Mouse (Mus musculus) CD4-positive naive resting alpha-beta T cell, adult 57 days (primary cell): ENCODE data around the gene Mlph. TPM values are rescaled to one million over a fixed set of nuclear protein-coding genes. Genes with fewer than 3 reads are reported as not detected.

Source experiments
- total RNA-seq: library from RNA; stranded (reverse); gene quantifications from one replicate; pipeline ENCODE4 v1.2.4, GENCODE M21; 2023

The Mlph gene
- total RNA-seq: not detected

GRCm38 (mm10) chr1:90914948-90915569, at the start of gene Mlph:
TSS of gene Mlph (plus strand) at chr1:90915085.

GRCm38 (mm10) chr1:90952808-90953207, 37.9 kb downstream of the Mlph start, which contains the start of gene Prlh:
TSS of gene Prlh (plus strand) at chr1:90953108.

GRCm38 (mm10) chr1:90969347-90969784, 54.5 kb downstream of the Mlph start, which contains the start of gene Rab17:
TSS of gene Rab17 (minus strand) at chr1:90969661.

GRCm38 (mm10) chr1:90998268-90998890, 83.5 kb downstream of the Mlph start, which contains the start of gene Lrrfip1:
TSS of gene Lrrfip1 (plus strand) at chr1:90998737.

Other genes with a start within 250 kb of the Mlph start
- gene Col6a3, start 71.1 kb upstream of the Mlph start, total RNA-seq: 0.35 TPM
- gene Prlh, start 38.0 kb downstream of the Mlph start, total RNA-seq: not detected
- gene Rab17, start 54.6 kb downstream of the Mlph start, total RNA-seq: not detected
- 235 TPM for gene Lrrfip1, start 83.7 kb downstream of the Mlph start, total RNA-seq
- gene Rbm44, start 230.0 kb downstream of the Mlph start, total RNA-seq: 1.2 TPM